Mouse (Mus musculus) liver, adult 2 months (tissue): ENCODE results near the gene Ica1. TPM values are rescaled to one million over a fixed set of nuclear protein-coding genes. Genes with fewer than 3 reads are reported as not detected.

ENCODE experiments used
- DNase-seq: peaks from one replicate; pipeline ENCODE4 v3.0.0-alpha.2; 2011; ENCODE audit warnings: low read depth, low spot score; ENCODE audit errors: extremely low read depth
- H3K27ac ChIP-seq: fragments of 200-500 bp; replicated peaks from 2 replicates; pipeline ENCODE4 v1.5.1; 2012; ENCODE audit warnings: low read depth, mild to moderate bottlenecking, control low read depth, inconsistent platforms, low read length; ENCODE audit not compliant: insufficient read depth
- H3K27me3 ChIP-seq: fragments of 200-500 bp; 2 replicates; pipeline ENCODE4 v1.6.1; 2012; ENCODE audit warnings: mild to moderate bottlenecking, moderate library complexity, low read length, inconsistent platforms; ENCODE audit not compliant: control insufficient read depth, insufficient read depth
- H3K36me3 ChIP-seq: fragments of 200-500 bp; 2 replicates; pipeline ENCODE4 v1.6.1; 2012; ENCODE audit warnings: low read length, inconsistent platforms; ENCODE audit not compliant: control insufficient read depth, insufficient read depth
- H3K4me1 ChIP-seq: fragments of 200-500 bp; 2 replicates; pipeline ENCODE4 v1.6.1; 2011; ENCODE audit warnings: low read length; ENCODE audit not compliant: control insufficient read depth, insufficient read depth
- H3K4me3 ChIP-seq: fragments of 200-500 bp; 2 replicates; pipeline ENCODE4 v1.5.1; 2011; ENCODE audit warnings: low read depth, mild to moderate bottlenecking, control low read depth, low read length, moderate library complexity; ENCODE audit not compliant: insufficient read depth
- H3K79me2 ChIP-seq: fragments of 200-500 bp; 2 replicates; pipeline ENCODE4 v1.6.1; 2012; ENCODE audit warnings: inconsistent platforms, mild to moderate bottlenecking, low read length, moderate library complexity; ENCODE audit not compliant: control insufficient read depth, insufficient read depth
- H3K9ac ChIP-seq: fragments of 200-500 bp; 2 replicates; pipeline ENCODE4 v1.6.1; 2012; ENCODE audit warnings: low read depth, mild to moderate bottlenecking, control low read depth, inconsistent platforms, low read length
- CTCF ChIP-seq: fragments of 200-500 bp; IDR thresholded peaks from 2 replicates; pipeline ENCODE4 v1.5.1; 2011; ENCODE audit warnings: low read depth, low read length, control low read depth
- POLR2A ChIP-seq: fragments of 200-500 bp; IDR thresholded peaks from 2 replicates; pipeline ENCODE4 v1.6.1; 2011; ENCODE audit warnings: low read length, control low read depth; ENCODE audit not compliant: insufficient read depth; ENCODE audit errors: extremely low read depth
- WGBS: fragments of 180-500 bp; shearing (Covaris S2); methylation state at CpG from one replicate; pipeline ENCODE4 v1.1.7; 2018; 5-methylcytosine and 5-hydroxymethylcytosine counted together
- polyA plus RNA-seq: library from polyadenylated mRNA; depleted of rRNA; stranded (reverse); fragments of >200 nt; gene quantifications from 2 replicates; pipeline ENCODE4 v1.2.3, GENCODE M21; 2012
- total RNA-seq: library from RNA; depleted of rRNA; stranded (reverse); fragments of >200 nt; gene quantifications from 2 replicates; pipeline ENCODE4 v1.2.3, GENCODE M21; 2014

The Ica1 gene
- total and polyA plus RNA-seq, 2 experiments = 0.84 to 2.9 TPM

DNA sequence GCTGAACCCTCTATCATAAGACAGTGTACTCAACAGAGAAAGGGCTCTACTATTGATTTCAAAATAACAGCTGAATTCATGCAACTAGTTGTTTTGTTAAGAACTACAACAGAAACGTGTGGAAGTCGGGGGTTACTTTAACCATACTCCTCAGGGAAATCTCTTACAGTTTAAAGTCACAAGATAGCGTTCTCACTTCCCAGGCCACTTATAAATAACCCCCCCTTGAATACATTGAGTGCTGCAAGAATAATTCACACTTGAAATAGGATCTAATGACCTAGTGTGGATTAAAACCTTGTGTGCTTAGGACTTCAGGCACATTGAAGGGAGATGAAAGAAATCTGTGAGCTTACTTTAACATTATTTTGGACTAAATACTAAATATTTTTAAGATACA lies 87.8 kb downstream of the Ica1 start:
- Histone ChIP-seq H3K27me3 (no peaks in the 10 kb centered on the region), H3K4me1 (no peaks in the 10 kb centered on the region; the same call in 1 of the 2 replicates), H3K27ac (no peak overlapping the region), H3K4me3 (no peak overlapping the region), H3K79me2 (no peaks in the 10 kb centered on the region), H3K36me3 (no peaks in the 10 kb centered on the region), H3K9ac (no peak overlapping the region)
- no peak for DNase-seq
- WGBS = 46% methylated on average over 3 of the region's 3 CpGs
- TF ChIP-seq CTCF (no peak), POLR2A (no peak)

- no peaks in the 10 kb centered on the region for H3K36me3 ChIP-seq
- H3K27me3 ChIP-seq = no peaks in the 10 kb centered on the region
- 82% methylated on average over 14 of the region's 14 CpGs for WGBS
- TF ChIP-seq CTCF (no peak), POLR2A (no peak)
- H3K27ac ChIP-seq = peak overlapping the region; percentile 10; the same call in 1 of the 2 replicates
- no peaks in the 10 kb centered on the region for H3K79me2 ChIP-seq
- DNase-seq = peak; percentile 47
- no peak overlapping the region for H3K4me3 ChIP-seq
- H3K4me1 ChIP-seq = no peaks in the 10 kb centered on the region; the same call in 1 of the 2 replicates
- H3K9ac ChIP-seq = no peak overlapping the region
Observed at GRCm38 (mm10) chr6:8686678-8687580, 91.4 kb downstream of the Ica1 start.

DNA sequence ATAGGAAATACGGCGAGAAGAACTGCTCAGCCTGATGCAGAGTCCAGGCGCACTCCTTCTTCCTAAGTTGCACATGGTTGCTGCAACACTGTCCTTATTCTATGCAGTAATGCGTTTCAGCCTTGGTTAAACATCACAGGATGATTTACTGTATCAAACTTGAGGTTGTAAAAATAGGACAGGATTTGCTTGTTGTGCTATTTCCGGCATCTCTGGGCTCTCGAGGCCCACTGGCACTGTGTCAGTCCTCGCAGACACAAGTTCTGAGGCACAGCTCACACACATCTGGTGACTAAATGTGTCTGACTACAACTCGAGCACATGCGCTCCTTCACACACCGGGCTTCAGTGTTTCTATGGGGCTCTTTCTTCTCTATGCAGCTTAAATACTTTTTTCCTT lies 94.9 kb downstream of the Ica1 start:
- no peaks in the 10 kb centered on the region; the same call in 1 of the 2 replicates for H3K4me1 ChIP-seq
- TF ChIP-seq POLR2A (no peak), CTCF (no peak)

DNA sequence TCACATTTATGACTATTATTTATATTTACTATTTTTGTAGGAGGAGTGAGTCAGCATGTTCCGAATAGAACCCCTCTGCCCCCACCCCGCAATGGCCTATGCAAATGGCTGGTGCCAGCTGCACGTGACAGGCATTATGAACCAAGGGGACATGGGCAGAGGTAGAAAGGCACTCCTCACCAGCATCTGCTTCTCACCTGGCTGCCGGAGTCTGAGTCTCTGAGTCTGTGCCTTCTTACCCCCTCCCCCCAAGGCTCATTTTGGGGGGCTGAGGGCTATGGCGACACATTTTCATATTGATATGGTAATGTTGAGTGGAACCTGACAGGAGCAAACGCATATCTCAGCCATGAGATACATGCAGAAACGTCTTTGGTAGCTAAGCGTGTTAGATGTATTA lies 97.4 kb downstream of the Ica1 start:
- H3K79me2 ChIP-seq = no peaks in the 10 kb centered on the region
- H3K27ac ChIP-seq = no peak overlapping the region
- TF ChIP-seq POLR2A (no peak), CTCF (no peak)
- H3K36me3 ChIP-seq = no peaks in the 10 kb centered on the region
- no peaks in the 10 kb centered on the region for H3K27me3 ChIP-seq
- 90% methylated on average over 8 of the region's 8 CpGs for WGBS
- no peak overlapping the region for H3K4me3 ChIP-seq
- H3K4me1 ChIP-seq = no peaks in the 10 kb centered on the region
- H3K9ac ChIP-seq = no peak overlapping the region
- DNase-seq = no peak

More for the DNA sequence above, 94.9 kb downstream of the Ica1 start:
- Histone ChIP-seq H3K27me3 (no peaks in the 10 kb centered on the region), H3K4me3 (no peak overlapping the region), H3K36me3 (no peaks in the 10 kb centered on the region), H3K9ac (no peak overlapping the region), H3K27ac (no peak overlapping the region), H3K79me2 (no peaks in the 10 kb centered on the region)
- DNase-seq = no peak
- WGBS = 95% methylated on average over 10 of the region's 10 CpGs

DNA sequence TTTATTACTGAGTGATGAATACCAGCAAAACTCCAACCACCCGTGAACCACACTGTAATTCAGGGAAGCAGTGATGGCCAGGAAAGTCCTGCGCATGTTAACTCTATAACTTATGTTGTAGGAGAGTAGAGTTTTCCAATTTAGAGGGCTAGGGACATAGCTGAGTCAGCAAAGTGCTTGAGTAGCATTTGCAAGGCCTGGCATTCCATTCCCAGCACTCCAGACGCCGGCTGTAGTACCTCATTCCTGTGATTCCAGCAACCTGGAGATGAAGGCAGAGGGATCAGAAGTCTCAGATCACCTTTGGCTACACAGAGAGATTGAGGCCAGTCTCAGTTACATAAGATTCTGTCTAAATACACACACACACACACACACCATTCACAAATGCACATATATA lies 105.3 kb downstream of the Ica1 start:
- Histone ChIP-seq H3K9ac (no peak overlapping the region), H3K79me2 (no peaks in the 10 kb centered on the region), H3K4me3 (no peak overlapping the region), H3K36me3 (no peaks in the 10 kb centered on the region), H3K4me1 (no peaks in the 10 kb centered on the region), H3K27me3 (no peaks in the 10 kb centered on the region), H3K27ac (no peak overlapping the region)
- WGBS = 94% methylated on average over 4 of the region's 4 CpGs
- no peak for TF ChIP-seq POLR2A
- no peak for TF ChIP-seq CTCF
- no peak for DNase-seq

- Histone ChIP-seq H3K9ac (no peak overlapping the region), H3K36me3 (no peaks in the 10 kb centered on the region), H3K27me3 (no peaks in the 10 kb centered on the region), H3K4me1 (no peaks in the 10 kb centered on the region), H3K79me2 (no peaks in the 10 kb centered on the region), H3K4me3 (no peak overlapping the region), H3K27ac (no peak overlapping the region)
- TF ChIP-seq POLR2A (no peak), CTCF (no peak)
- WGBS = 90% methylated on average over 4 of the region's 4 CpGs
- no peak for DNase-seq
Observed at GRCm38 (mm10) chr6:8669343-8669742, 108.9 kb downstream of the Ica1 start.
